Mouse (Mus musculus): ENCODE measurements around the gene Il24.

- TF ChIP-seq POLR2A (IDR thresholded peaks at IDR 0.05; ENCODE audit: low read depth, low read length): no peak
- TF ChIP-seq CTCF (IDR thresholded peaks at IDR 0.05; ENCODE audit: extremely low read depth, insufficient read depth, insufficient read length, insufficient replicate concordance): no peak
Measured at GRCm38 (mm10) chr1:130887354-130887753, at the start of gene Il24.

Measured in spleen, adult 2 months (tissue).